Mouse (Mus musculus) thymus, adult 18-20 months (tissue): ENCODE data around the gene Tnfsfm13.
A peak's percentile ranks its signal among the peaks of the same experiment; 100 is the strongest.

ENCODE experiments used
- DNase-seq, 2 experiments: peaks; one replicate each; pipeline ENCODE4 v3.0.0; 2022; ENCODE audit warnings: mixed read lengths in 2 of 2

Gene Tnfsfm13

DNA sequence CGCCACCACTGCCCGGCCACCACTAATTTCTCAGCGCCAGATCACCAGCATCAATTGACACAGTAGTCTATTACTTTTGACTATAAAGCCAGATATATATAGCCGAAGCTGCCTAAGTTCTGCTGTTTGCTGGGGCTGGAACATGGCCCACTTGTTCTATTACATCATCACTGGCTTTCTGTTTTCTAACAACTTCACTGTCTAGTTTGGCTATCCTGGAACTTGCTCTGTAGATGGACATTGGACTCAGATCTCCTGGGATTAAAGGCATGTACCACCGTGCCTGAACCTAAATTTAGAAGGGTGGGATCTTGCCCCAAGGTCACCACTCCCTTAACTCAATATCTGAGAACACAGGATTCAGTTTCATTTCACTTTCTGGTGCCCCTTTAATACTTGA is 50.0 kb downstream of the Tnfsfm13 start:
- DNase-seq, result no peak

DNA sequence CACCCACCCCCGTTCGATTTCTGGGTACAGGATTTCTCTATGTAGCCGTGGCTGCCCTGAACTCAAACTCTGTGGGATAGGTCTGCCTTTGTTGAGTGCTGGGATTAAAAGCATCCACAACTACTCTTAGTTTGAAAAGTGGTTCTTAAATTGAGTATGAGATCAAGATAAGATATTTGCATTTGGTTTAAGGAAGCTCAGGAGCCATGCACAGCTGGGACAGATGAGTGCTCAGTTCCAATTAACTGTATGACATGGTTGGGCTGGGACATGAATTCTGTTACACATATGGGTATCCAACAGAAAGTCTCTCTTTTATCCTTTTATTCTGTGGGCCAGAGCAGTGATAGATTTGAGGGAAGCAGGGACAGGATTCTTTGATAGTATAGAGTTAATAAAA is 60.4 kb downstream of the Tnfsfm13 start:
- no peak for DNase-seq

DNA sequence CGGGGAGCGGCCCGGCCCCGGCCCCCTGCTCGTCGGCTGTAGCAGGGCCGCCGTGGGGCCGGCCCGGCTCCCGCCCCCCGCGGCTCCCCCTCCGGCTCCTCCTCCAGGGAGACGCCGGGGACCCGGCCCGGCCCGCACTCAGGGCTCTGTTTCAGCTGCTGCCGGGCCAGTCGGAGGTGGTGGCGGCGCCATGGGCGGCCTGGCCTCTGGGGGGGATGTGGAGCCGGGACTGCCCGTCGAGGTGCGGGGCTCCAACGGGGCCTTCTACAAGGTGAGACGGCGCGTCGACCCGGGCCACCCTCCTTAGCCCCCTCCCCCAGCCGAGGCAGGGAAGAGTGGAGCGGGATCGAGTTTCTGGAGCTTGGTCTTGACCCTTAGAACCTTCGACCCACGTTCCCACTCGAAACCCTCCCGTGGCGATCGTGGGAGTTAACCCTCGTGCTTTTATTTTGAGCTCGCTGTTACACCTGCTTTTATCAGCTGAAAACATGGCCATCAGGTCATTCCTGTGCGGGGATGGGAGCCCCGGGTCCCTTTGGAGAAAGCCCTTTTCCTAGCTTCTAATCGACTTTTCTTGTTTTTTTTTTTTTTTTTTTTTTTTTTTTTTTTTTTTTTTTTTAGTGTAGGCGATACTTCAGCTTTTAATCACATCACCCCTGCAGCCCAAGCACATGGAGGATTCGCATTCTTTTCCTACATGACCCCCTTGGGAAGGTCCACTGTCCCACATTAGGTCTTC is 62.6 kb downstream of the Tnfsfm13 start:
- peak; percentile 53 to 64 for DNase-seq
